Mouse (Mus musculus) layer of hippocampus, adult 9-11 months (tissue): ENCODE data around the gene Nemp1.

Experiments used
- DNase-seq: peaks from one replicate; pipeline ENCODE4 v3.0.0; 2022

The Nemp1 gene

GRCm38 (mm10) chr10:127728437-127728836 is 61.7 kb downstream of the Nemp1 start:
- no peak for DNase-seq

- DNase-seq = no peak
These were observed 63.7 kb downstream of the Nemp1 start for GRCm38 (mm10) chr10:127730285-127730932.

- no peak for DNase-seq
These were observed 64.2 kb downstream of the Nemp1 start for GRCm38 (mm10) chr10:127730933-127731310.

GRCm38 (mm10) chr10:127731397-127731796 is 64.7 kb downstream of the Nemp1 start:
- no peak for DNase-seq

- DNase-seq = no peak
These were observed 67.7 kb downstream of the Nemp1 start for GRCm38 (mm10) chr10:127734434-127734833.

- DNase-seq = no peak
These were observed 69.6 kb downstream of the Nemp1 start for GRCm38 (mm10) chr10:127736266-127736665.

GRCm38 (mm10) chr10:127736916-127737315 is 70.2 kb downstream of the Nemp1 start:
- no peak for DNase-seq

- no peak for DNase-seq
These were observed 70.9 kb downstream of the Nemp1 start for GRCm38 (mm10) chr10:127737552-127737951.

- DNase-seq = no peak
These were observed 71.6 kb downstream of the Nemp1 start for GRCm38 (mm10) chr10:127738151-127738882.

- peak; percentile 65 for DNase-seq
These were observed 72.5 kb downstream of the Nemp1 start, which contains the start of gene Zbtb39 for GRCm38 (mm10) chr10:127739083-127739660. Zbtb39 (plus strand) TSS chr10:127739538.

- no peak for DNase-seq
These were observed 73.0 kb downstream of the Nemp1 start for GRCm38 (mm10) chr10:127739661-127740161.

GRCm38 (mm10) chr10:127744661-127745060 is 78.0 kb downstream of the Nemp1 start:
- DNase-seq = no peak

GRCm38 (mm10) chr10:127745886-127746285 is 79.2 kb downstream of the Nemp1 start:
- no peak for DNase-seq

GRCm38 (mm10) chr10:127747254-127747653 is 80.6 kb downstream of the Nemp1 start:
- DNase-seq = no peak

- no peak for DNase-seq
These were observed 82.3 kb downstream of the Nemp1 start for GRCm38 (mm10) chr10:127748847-127749612.

- DNase-seq = peak; percentile 50
These were observed 83.6 kb downstream of the Nemp1 start for GRCm38 (mm10) chr10:127750136-127750777.
